Mouse (Mus musculus) brain, embryonic 14.5 days (tissue): ENCODE results near the gene Uqcr10.

Experiments used
- CTCF ChIP-seq: fragments of 200-500 bp; IDR thresholded peaks from 2 replicates; pipeline ENCODE4 v1.5.1; 2012; ENCODE audit warnings: inconsistent platforms, mild to moderate bottlenecking, moderate library complexity, borderline replicate concordance; ENCODE audit not compliant: insufficient read depth, insufficient read length; ENCODE audit errors: extremely low read depth
- POLR2A ChIP-seq: fragments of 200-500 bp; IDR thresholded peaks from 2 replicates; pipeline ENCODE4 v1.6.1; 2012; ENCODE audit warnings: mild to moderate bottlenecking, inconsistent platforms, borderline replicate concordance; ENCODE audit not compliant: poor library complexity, insufficient read depth, insufficient read length, severe bottlenecking; ENCODE audit errors: extremely low read depth

DNA sequence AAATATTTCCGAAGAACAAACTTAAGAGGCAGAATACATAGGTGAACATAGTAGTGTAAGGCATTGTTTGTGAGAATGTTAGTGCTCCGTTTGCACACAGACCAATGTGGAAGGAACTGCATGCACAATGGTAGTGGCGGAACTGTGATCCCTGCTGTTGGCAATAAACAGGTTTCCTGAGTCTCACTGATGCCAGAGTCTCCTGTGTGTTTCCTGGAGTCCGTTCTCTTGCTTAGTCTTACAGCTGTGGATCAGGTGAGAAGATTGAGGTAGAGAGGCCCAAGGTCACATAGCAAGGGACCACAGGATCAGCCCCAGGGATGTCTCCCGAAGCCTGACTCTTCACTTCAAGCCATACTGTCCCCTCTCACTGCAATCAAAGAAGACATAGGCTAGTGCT, 18.6 kb downstream of the Uqcr10 start:
- TF ChIP-seq POLR2A = no peak
- TF ChIP-seq CTCF = no peak
